Mouse (Mus musculus) spleen, adult 2 months (tissue): ENCODE data around the gene Chpf2. TPM values are rescaled to one million over a fixed set of nuclear protein-coding genes. Genes with fewer than 3 reads are reported as not detected.

ENCODE experiments used
- DNase-seq, 2 experiments: peaks; one replicate each; pipeline versions ENCODE4 v3.0.0 to v3.0.0-alpha.2; 2012 to 2021; ENCODE audit warnings: low spot score in 2 of 2, low read depth in 1 of 2
- H3K27ac ChIP-seq: fragments of 200-500 bp; 2 replicates; pipeline ENCODE4 v1.5.1; 2012; ENCODE audit warnings: low read length, inconsistent platforms; ENCODE audit not compliant: insufficient read depth
- H3K27me3 ChIP-seq: fragments of 200-500 bp; 2 replicates; pipeline ENCODE4 v1.6.1; 2012; ENCODE audit warnings: mild to moderate bottlenecking, moderate library complexity, low read length, inconsistent platforms; ENCODE audit not compliant: control insufficient read depth, insufficient read depth
- H3K36me3 ChIP-seq: fragments of 200-500 bp; 2 replicates; pipeline ENCODE4 v1.6.1; 2012; ENCODE audit warnings: mild to moderate bottlenecking, low read length, inconsistent platforms; ENCODE audit not compliant: control insufficient read depth, insufficient read depth
- H3K4me1 ChIP-seq: fragments of 200-500 bp; 2 replicates; pipeline ENCODE4 v1.6.1; 2011; ENCODE audit warnings: inconsistent platforms; ENCODE audit not compliant: control insufficient read depth, insufficient read depth, insufficient read length
- H3K4me3 ChIP-seq: fragments of 200-500 bp; 2 replicates; pipeline ENCODE4 v1.5.1; 2011; ENCODE audit warnings: mild to moderate bottlenecking, inconsistent platforms; ENCODE audit not compliant: insufficient read depth, insufficient read length; ENCODE audit errors: extremely low read depth
- CTCF ChIP-seq: fragments of 200-500 bp; IDR thresholded peaks from 2 replicates; pipeline ENCODE4 v1.5.1; 2011; ENCODE audit warnings: mild to moderate bottlenecking, inconsistent platforms; ENCODE audit not compliant: insufficient read depth, insufficient read length, insufficient replicate concordance; ENCODE audit errors: extremely low read depth
- POLR2A ChIP-seq: fragments of 200-500 bp; IDR thresholded peaks from 2 replicates; pipeline ENCODE4 v1.6.1; 2011; ENCODE audit warnings: low read depth, low read length, inconsistent platforms
- WGBS: fragments of 180-500 bp; shearing (Covaris S2); methylation state at CpG from one replicate; pipeline ENCODE4 v1.1.7; 2018; 5-methylcytosine and 5-hydroxymethylcytosine counted together
- polyA plus RNA-seq: library from polyadenylated mRNA; depleted of rRNA; stranded (reverse); fragments of >200 nt; gene quantifications from 2 replicates; pipeline ENCODE4 v1.2.3, GENCODE M21; 2012; rRNA removed

Gene Chpf2
- polyA plus RNA-seq, 1 experiment: 30.0 TPM

GRCm38 (mm10) chr5:24629712-24630111 is 43.2 kb downstream of the Chpf2 start:
- no peak for DNase-seq
- 21% methylated on average over 3 of the region's 3 CpGs for WGBS
- H3K27me3 ChIP-seq: no peaks in the 10 kb centered on the region

DNA sequence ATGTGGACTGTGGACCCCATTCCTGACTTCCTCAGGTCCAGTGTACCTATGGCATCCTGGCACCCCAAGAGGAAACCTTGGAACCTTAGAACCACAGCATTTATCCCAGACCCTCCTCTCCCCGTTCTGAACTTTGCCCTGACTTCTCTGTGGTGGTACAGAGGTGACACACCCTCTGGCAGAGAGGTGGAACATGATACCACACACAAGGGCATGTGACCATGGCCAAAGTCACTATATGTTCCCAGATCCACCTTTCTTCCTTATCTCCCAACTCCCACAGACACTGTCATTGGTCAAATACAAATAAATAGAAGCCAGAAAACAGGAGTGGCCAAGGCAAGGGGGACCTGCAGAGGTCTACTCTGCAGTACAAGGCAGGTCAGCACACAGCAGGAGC is 48.6 kb downstream of the Chpf2 start:
- no peak overlapping the region for H3K27ac ChIP-seq
- H3K4me1 ChIP-seq: no peaks in the 10 kb centered on the region
- DNase-seq: no peak
- H3K4me3 ChIP-seq: no peak overlapping the region
- no peak for TF ChIP-seq POLR2A
- TF ChIP-seq CTCF: no peak
- no peaks in the 10 kb centered on the region for H3K36me3 ChIP-seq
- 82% methylated on average over 1 of the region's 1 CpGs for WGBS
- no peaks in the 10 kb centered on the region for H3K27me3 ChIP-seq

More at GRCm38 (mm10) chr5:24629712-24630111, 43.2 kb downstream of the Chpf2 start:
- TF ChIP-seq CTCF (no peak), POLR2A (no peak)
- no peak overlapping the region for H3K4me3 ChIP-seq
- no peaks in the 10 kb centered on the region for H3K4me1 ChIP-seq
- no peaks in the 10 kb centered on the region for H3K36me3 ChIP-seq
- no peak overlapping the region for H3K27ac ChIP-seq

DNA sequence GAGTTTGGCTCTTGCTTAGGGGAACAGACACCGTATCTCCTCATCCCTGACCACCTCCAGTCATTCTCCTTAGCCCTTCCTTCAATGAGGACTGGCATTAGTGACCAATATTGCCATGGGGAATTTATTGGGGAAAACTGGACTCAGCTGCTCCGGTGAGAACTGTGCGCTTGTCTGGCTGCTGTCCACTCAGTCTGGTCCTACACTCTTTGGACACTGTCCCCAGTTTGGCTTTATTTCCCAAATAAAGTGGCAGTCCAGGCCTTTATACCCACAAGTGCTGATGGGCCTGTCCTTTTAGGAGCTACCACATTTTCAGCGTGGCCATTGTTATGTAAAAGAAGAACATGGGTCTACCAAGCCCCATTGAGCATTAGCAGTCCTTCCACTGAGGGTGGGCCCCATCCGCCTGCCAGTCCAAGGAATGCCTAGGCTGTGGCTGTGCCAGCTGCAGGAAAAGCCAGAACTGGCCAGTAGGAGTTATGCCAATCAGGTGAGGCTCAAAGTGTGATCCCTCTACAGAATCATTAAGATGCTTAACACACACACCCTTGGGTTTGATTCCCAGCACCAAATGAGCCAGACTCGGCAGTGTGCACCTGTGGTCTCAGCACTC is 49.1 kb downstream of the Chpf2 start:
- no peaks in the 10 kb centered on the region for H3K27me3 ChIP-seq
- no peak for TF ChIP-seq CTCF
- TF ChIP-seq POLR2A: no peak
- H3K27ac ChIP-seq: no peak overlapping the region
- H3K4me1 ChIP-seq: no peaks in the 10 kb centered on the region
- no peak for DNase-seq
- H3K36me3 ChIP-seq: no peaks in the 10 kb centered on the region
- H3K4me3 ChIP-seq: no peak overlapping the region
- 82% methylated on average over 6 of the region's 6 CpGs for WGBS

DNA sequence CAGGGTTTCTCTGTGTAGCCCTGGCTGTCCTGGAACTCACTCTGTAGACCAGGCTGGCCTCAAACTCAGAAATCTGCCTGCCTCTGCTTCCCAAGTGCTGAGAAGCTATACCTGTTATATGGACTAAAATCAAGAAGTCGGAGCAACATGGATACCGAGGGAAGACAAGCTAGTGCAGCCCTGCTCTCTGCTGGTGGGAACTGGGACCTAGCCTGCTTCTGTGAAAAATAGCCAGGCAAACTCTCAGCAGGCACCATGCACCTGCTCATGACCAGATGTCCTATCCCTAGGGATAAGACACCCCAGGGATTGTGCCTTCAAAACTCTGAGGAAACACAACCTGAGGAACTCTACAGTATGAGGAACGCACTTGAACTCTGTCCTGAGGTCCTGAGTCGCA is 50.4 kb downstream of the Chpf2 start:
- no peak for TF ChIP-seq CTCF
- TF ChIP-seq POLR2A: no peak
- Histone ChIP-seq H3K4me1 (no peaks in the 10 kb centered on the region), H3K4me3 (no peak overlapping the region), H3K27me3 (no peaks in the 10 kb centered on the region), H3K36me3 (no peaks in the 10 kb centered on the region), H3K27ac (no peak overlapping the region)
- 91% methylated on average over 4 of the region's 4 CpGs for WGBS
- DNase-seq: no peak

DNA sequence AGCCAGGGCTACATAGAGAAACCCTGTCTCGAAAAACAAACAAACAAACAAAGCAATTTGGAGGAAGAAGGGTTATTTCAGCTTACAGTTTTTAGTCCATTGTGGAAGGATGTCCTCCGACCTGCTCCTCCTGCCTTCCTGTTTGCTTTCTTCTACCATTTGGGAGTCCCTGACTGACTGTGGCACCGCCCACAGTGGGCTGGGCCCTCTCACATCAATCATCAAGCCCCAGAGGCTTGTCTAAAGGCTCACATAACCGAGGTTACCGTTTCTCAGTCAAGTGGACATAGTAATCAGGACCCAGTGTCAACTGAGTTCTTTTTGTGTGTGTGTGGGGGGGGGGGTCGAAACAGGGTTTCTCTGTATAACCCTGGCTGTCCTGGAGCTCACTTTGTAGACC is 51.6 kb downstream of the Chpf2 start:
- H3K4me3 ChIP-seq: no peak overlapping the region
- TF ChIP-seq CTCF: no peak
- TF ChIP-seq POLR2A: no peak
- 52% methylated on average over 6 of the region's 6 CpGs for WGBS

GRCm38 (mm10) chr5:24639081-24639480 is 52.5 kb downstream of the Chpf2 start:
- DNase-seq: no peak
- Histone ChIP-seq H3K4me3 (no peak overlapping the region), H3K4me1 (no peaks in the 10 kb centered on the region), H3K27ac (no peak overlapping the region), H3K27me3 (no peaks in the 10 kb centered on the region), H3K36me3 (no peaks in the 10 kb centered on the region)
- no peak for TF ChIP-seq CTCF
- no peak for TF ChIP-seq POLR2A
- 87% methylated on average over 6 of the region's 6 CpGs for WGBS

More for the DNA sequence above, 51.6 kb downstream of the Chpf2 start:
- Histone ChIP-seq H3K27me3 (no peaks in the 10 kb centered on the region), H3K27ac (no peak overlapping the region), H3K4me1 (no peaks in the 10 kb centered on the region), H3K36me3 (no peaks in the 10 kb centered on the region)
- no peak for DNase-seq

Other genes starting within 250 kb of the Chpf2 start
- 5.5 and 8.4 TPM in 2 replicates for gene Kcnh2, start 235.1 kb upstream of the Chpf2 start, polyA plus RNA-seq
- gene Nos3, start 221.9 kb upstream of the Chpf2 start, polyA plus RNA-seq: 8.4 and 8.5 TPM in 2 replicates
- 0.71 and 1.2 TPM in 2 replicates for gene Atg9b, start 194.6 kb upstream of the Chpf2 start, polyA plus RNA-seq
- gene Abcb8, start 193.1 kb upstream of the Chpf2 start, polyA plus RNA-seq: 31.3 and 35.7 TPM in 2 replicates
- 0.14 and 0.26 TPM in 2 replicates for gene Asic3, start 173.3 kb upstream of the Chpf2 start, polyA plus RNA-seq
- gene Cdk5, start 163.2 kb upstream of the Chpf2 start, polyA plus RNA-seq: 33.7 and 43.1 TPM in 2 replicates
- 47.5 and 50.5 TPM in 2 replicates for gene Slc4a2, start 162.9 kb upstream of the Chpf2 start, polyA plus RNA-seq
- 170 and 212 TPM in 2 replicates for gene Fastk, start 141.5 kb upstream of the Chpf2 start, polyA plus RNA-seq
- 61.2 and 77.4 TPM in 2 replicates for gene Tmub1, start 138.9 kb upstream of the Chpf2 start, polyA plus RNA-seq
- gene Agap3, start 134.6 kb upstream of the Chpf2 start, polyA plus RNA-seq: 44.7 and 50.0 TPM in 2 replicates
- gene Gbx1, start 59.5 kb upstream of the Chpf2 start, polyA plus RNA-seq: not detected in 2 replicates
- gene Asb10, start 45.8 kb upstream of the Chpf2 start, polyA plus RNA-seq: 0.07 and 0.08 TPM in 2 replicates
- gene 4931409K22Rik, start 29.9 kb upstream of the Chpf2 start, polyA plus RNA-seq: not detected in 2 replicates
- gene Abcf2, start 9.3 kb upstream of the Chpf2 start, polyA plus RNA-seq: 30.6 and 43.3 TPM in 2 replicates
- 2.5 and 3.4 TPM in 2 replicates for gene Smarcd3, start 37.7 kb downstream of the Chpf2 start, polyA plus RNA-seq
- gene Nub1, start 98.8 kb downstream of the Chpf2 start, polyA plus RNA-seq: 33.8 and 48.8 TPM in 2 replicates
- 6.2 and 6.5 TPM in 2 replicates for gene Wdr86, start 144.0 kb downstream of the Chpf2 start, polyA plus RNA-seq
- gene Crygn, start 171.3 kb downstream of the Chpf2 start, polyA plus RNA-seq: 0.25 and 0.33 TPM in 2 replicates